Mouse (Mus musculus): ENCODE measurements around the gene Fam72a.
A peak's percentile ranks its signal among the peaks of the same experiment; 100 is the strongest.

Gene Fam72a

GRCm38 (mm10) chr1:131527281-131528080, at the start of gene Fam72a, which contains the start of gene Srgap2:
TSS of gene Fam72a (plus strand) at chr1:131527903.
TSS of gene Srgap2 (minus strand) at chr1:131527352.
- peak; percentile 97 to 99 for DNase-seq (ENCODE audit: low spot score in 2 of 2)

- no peak for DNase-seq (ENCODE audit: low spot score in 2 of 2)
Measured at GRCm38 (mm10) chr1:131478770-131479305, 48.9 kb upstream of the Fam72a start.

GRCm38 (mm10) chr1:131481391-131481790, 46.3 kb upstream of the Fam72a start:
- no peak for DNase-seq (ENCODE audit: low spot score in 2 of 2)

- DNase-seq (ENCODE audit: low spot score in 2 of 2): no peak
Measured at GRCm38 (mm10) chr1:131482242-131482641, 45.5 kb upstream of the Fam72a start.

- no peak for DNase-seq (ENCODE audit: low spot score in 2 of 2)
Measured at GRCm38 (mm10) chr1:131486094-131486850, 41.4 kb upstream of the Fam72a start.

- DNase-seq (ENCODE audit: low spot score in 2 of 2): no peak
Measured at GRCm38 (mm10) chr1:131489312-131489711, 38.4 kb upstream of the Fam72a start.

GRCm38 (mm10) chr1:131491579-131491978, 36.1 kb upstream of the Fam72a start:
- no peak for DNase-seq (ENCODE audit: low spot score in 2 of 2)

GRCm38 (mm10) chr1:131492360-131492759, 35.3 kb upstream of the Fam72a start:
- DNase-seq (ENCODE audit: low spot score in 2 of 2): no peak

- no peak for DNase-seq (ENCODE audit: low spot score in 2 of 2)
Measured at GRCm38 (mm10) chr1:131493966-131494898, 33.5 kb upstream of the Fam72a start.

GRCm38 (mm10) chr1:131498231-131498630, 29.5 kb upstream of the Fam72a start:
- DNase-seq (ENCODE audit: low spot score in 2 of 2): no peak

- DNase-seq (ENCODE audit: low spot score in 2 of 2): no peak
Measured at GRCm38 (mm10) chr1:131501681-131502080, 26.0 kb upstream of the Fam72a start.

- no peak for DNase-seq (ENCODE audit: low spot score in 2 of 2)
Measured at GRCm38 (mm10) chr1:131511131-131511530, 16.6 kb upstream of the Fam72a start.

- DNase-seq (ENCODE audit: low spot score in 2 of 2): no peak
Measured at GRCm38 (mm10) chr1:131511661-131512500, 15.8 kb upstream of the Fam72a start.

- DNase-seq (ENCODE audit: low spot score in 2 of 2): no peak
Measured at GRCm38 (mm10) chr1:131513136-131513535, 14.6 kb upstream of the Fam72a start.

- DNase-seq (ENCODE audit: low spot score in 2 of 2): no peak
Measured at GRCm38 (mm10) chr1:131514197-131514596, 13.5 kb upstream of the Fam72a start.

- DNase-seq (ENCODE audit: low spot score in 2 of 2): no peak
Measured at GRCm38 (mm10) chr1:131516588-131516987, 11.1 kb upstream of the Fam72a start.

GRCm38 (mm10) chr1:131523794-131524193, 3.9 kb upstream of the Fam72a start:
- DNase-seq (ENCODE audit: low spot score in 2 of 2): no peak

GRCm38 (mm10) chr1:131525101-131525585, 2.6 kb upstream of the Fam72a start:
- peak; percentile 44 to 50 for DNase-seq (ENCODE audit: low spot score in 2 of 2)

- DNase-seq (ENCODE audit: low spot score in 2 of 2): peak in 1 of 2 experiments; percentile 18
Measured at GRCm38 (mm10) chr1:131525586-131526271, 2.0 kb upstream of the Fam72a start.
